Mouse (Mus musculus) T-cell, adult 2 months (primary cell): ENCODE results near the gene Gm960.

Source experiments
- DNase-seq: peaks from one replicate; pipeline ENCODE4 v3.0.0; 2022; ENCODE audit warnings: low spot score

Gm960 gene

DNA sequence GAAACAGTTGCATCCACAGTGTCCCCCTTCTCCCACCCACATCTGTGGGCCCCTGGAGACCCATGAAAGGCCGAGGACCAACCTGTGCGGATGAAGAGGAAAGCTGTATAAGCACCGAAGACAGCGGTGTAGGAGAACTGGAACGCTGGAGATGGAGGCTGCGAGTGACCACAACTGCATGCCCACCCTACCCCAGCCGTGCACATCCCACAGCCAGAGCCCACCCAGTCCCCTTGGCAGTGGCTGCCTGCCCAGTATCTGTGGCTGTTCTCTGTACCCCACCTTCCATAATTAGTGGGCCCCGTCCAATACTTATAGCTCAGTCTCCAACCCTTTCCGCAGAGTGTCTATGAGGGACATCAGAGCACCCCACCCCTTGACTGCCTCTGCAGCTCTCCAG lies 75.0 kb downstream of the Gm960 start:
- no peak for DNase-seq

DNA sequence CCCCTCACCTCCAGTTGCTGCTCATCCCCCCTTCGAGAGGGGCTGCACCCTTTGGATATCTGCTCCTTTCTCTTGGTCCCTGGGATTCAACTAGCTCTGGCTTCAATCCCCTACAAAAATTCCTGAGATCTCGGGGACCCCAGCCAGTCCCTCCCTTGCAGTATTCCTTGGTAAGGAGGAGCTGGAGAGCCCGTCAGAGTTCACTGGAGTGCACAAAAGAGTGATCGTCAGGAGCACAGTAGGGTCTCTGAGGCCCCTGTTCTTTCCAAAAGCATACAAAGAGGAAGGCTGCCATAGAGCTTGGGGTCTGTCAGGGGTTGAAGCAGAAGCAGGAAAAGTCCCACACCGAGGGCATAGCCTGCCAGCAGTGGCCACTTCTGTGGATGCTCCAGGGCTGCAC lies 75.7 kb downstream of the Gm960 start:
- DNase-seq, result no peak

DNA sequence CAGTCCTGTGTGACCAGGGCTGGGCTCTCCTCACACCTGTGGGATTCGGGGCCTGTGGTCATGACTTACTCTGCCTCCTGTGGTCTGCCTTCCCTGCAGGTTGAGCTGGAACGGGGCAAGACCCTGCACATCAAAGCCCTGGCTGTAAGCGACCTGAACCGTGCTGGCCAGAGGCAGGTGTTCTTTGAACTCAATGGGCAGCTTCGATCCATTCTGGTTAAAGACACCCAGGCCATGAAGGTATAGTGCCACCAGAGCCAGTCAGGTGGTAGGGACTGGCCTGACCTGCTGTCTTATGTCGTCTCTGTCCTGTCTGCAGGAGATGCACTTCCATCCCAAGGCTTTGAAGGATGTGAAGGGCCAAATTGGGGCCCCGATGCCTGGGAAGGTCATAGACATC lies 77.7 kb downstream of the Gm960 start:
- no peak for DNase-seq

DNA sequence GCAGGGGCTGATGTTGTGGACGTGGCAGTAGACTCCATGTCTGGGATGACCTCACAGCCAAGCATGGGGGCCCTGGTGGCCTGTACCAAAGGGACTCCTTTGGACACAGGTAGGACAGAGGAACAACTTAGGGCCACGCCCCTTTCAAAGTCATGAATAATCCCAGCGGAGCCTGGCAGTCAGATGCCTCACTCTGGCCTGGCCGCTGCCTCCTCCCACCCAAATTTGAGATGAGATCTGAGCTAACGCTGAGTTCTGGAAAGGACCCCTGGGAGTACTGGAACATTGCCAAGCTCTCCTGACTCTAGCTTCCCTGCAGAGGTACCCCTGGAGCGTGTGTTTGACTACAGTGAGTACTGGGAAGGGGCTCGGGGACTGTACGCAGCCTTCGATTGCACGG lies 79.0 kb downstream of the Gm960 start:
- DNase-seq, result no peak

DNA sequence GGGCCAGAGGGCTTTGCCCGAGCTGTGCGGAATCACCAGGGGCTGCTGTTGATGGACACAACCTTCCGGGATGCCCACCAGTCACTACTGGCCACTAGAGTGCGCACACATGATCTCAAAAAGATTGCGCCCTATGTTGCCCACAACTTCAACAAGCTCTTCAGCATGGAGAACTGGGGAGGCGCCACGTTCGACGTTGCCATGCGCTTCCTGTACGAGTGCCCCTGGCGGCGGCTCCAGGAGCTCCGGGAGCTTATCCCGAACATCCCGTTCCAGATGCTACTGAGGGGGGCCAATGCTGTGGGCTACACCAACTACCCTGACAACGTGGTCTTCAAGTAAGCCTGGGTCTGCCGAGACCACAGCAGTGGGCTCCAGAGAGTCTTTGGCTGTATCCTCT lies 80.3 kb downstream of the Gm960 start:
- DNase-seq, result no peak

DNA sequence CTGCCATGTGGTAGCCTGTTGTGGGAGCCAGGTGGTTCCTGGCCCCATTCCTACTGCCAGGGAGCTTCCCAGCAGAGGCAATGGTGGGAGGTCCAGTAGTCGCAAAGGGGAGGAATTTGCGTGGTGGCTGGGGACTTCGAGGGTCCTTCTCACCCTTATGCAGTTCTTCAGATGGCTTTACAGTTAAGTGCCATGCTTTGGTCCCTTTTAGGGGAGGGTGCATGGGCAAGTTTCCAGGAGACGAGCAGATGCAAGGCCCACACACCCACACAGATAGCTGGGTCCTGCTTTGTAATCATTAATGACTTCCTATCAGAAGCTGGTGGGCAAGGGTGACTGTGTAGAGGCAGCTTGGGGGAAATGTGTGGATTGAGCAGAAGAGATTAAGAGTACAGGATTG lies 81.9 kb downstream of the Gm960 start:
- DNase-seq, result no peak

DNA sequence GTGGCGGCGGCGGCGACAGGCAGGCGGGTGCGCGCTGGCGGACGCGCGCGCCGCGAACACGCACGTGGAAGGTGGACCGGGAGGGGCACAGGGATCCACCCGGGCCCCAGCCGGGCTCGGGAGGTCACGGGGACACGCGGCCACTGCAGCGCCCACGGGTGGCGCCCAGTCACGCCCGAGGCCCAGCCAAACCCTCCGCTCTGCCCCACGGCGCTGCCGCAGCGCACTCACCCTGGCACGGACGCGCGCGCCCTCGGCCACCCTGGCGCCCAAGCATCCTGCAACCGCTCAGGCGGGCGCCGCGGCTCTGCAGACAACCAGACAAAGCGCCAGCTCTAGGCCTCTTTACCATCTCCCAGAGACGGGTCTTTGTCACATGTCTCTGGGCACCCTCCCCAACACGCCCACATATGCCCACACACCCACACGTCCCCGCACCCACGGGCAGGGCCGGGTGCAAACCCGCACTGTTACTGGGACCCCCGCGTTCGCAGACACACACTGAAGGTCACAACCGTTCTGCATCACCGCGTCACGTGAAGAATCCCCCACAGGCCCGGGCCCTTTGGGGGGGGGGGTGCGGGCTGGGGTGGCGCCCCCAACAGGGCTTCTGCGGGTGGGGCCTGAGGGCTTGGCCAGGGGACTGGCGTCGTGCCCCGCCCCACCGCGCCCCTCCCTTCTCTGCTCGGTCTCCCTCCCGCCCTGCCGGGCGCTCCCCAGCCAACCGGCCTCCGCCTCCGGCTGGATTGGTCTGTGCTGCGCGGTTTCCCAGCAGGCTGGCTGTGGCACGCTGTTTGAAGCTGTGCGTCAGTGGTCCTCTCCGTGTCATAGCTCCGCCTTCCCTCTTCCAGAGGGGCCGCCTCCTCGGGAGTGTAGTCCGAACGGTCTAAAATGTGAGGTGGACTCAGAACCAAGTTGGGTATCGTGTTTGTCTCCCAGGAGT lies 83.0 kb downstream of the Gm960 start, which contains the start of gene Lrfn4:
Gene Lrfn4 (minus strand): TSS at position 517 of the 943 bp plus-strand sequence.
- DNase-seq, result peak; percentile 19

DNA sequence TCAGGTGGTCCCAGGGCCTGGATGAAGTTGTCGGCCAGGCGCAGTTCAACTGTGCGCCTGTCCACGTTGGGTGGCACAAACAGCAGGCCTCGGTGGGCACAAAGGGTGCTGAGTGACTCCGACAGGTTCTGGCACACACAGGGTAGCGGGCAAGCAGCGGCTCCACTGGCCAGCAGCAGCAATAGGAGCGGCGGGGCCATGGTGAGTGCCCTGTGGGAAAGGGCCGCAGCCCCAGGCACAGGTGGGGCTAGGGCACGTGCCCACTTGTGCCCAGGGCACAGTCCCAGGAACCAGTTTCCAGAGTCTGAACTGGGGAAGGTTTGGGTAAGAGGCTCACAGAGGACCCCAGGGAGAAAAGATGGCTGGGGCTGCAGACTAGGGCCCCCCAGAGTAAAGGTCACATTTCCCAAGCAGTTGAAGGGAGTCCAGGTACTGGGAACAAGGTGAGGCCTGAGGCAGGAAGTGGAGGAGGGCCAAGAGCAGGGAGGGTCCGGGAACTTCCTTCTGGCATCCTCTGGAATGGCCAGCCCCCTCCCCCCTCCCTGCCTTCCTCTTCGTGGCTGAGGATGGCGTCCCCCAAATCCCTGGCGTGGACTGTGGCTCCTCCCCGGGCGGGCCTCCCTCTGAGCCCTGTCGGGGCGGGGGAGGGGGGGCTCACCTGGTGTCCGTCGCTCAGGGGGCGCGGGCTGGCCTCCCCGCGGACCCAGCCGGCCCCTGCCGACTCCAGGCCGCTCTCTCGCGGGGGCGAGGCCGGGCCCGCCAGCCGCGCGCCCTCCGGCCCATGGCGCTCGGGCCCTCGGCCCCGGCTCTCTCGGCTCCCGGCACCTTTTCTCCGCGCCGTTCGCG lies 83.9 kb downstream of the Gm960 start:
- DNase-seq, result no peak

DNA sequence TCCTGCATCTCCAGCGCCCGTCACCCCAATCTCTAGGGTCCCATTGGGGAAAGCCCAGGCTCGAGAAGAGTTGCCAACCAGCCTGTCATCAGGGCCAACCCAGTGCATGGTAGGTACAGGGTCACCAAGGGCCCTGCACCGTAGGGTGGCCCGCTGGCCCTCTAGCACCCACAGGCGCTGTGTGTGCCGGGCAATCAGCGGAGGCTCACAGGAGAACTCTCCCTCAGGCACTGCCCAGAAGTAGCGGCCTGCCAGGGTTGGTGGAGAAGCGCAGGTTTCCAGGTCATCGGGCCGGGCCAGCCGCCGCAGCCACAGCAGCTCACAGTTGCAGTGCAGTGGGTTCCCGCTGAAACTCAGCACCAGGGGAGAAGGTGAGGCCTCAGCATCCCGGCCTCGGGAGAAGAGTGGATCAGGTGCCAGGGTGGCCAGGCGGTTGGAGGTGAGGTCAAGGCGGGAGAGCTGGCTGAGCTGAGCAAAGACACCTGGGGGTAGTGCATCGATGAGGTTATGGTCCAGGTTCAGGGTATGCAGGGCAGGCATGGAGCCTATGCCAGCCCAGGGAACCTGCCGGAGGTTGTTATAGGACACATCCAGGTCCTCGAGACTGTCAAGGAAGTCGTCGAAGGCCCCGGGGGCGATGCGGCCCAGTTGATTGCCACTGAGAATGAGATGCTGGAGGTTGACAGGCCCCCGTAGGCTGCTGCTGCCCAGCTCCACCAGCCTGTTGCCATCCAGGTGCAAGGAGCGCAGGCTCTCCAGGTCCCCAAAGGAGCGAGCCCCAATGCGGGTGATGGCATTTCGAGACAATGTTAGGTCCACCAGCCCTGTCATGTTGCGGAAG lies 84.8 kb downstream of the Gm960 start:
- no peak for DNase-seq

DNA sequence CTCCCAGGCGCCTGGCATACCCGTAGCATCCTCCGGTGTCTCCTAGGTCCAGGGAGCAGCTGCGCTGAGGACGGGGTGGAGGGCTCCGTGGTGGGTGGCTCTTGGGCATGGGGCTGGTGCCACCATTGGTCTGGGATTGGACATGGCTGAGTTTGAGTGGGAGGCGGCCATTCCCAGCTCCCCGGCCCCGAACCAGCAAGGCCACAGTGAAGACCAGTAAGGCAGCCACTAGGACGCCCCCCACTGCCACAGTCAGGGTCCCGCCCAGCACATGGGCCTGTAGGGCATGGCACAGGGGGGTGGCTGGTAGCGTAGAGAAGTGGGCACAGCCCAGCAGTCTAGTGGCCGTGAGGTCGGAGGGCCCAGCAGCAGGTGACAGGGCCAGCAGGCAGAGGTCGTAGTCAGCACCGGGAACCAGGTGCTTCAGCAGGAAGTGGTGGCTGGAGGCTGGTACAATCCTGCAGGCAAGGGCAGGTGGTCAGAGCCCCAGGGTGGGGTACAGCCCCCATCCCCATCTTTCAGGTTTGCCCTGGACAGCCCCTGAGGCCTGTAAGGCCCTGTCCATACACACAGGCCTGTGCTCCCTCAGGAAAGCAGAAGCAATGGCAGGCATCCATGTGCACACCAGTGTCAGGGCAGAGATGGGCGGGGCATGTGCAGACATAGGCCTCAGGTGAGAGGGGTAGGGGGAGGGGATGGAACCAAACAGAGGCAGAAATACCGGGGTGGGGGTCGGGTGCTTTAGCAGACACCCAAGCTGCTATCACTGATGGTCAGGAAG lies 86.1 kb downstream of the Gm960 start:
- no peak for DNase-seq

DNA sequence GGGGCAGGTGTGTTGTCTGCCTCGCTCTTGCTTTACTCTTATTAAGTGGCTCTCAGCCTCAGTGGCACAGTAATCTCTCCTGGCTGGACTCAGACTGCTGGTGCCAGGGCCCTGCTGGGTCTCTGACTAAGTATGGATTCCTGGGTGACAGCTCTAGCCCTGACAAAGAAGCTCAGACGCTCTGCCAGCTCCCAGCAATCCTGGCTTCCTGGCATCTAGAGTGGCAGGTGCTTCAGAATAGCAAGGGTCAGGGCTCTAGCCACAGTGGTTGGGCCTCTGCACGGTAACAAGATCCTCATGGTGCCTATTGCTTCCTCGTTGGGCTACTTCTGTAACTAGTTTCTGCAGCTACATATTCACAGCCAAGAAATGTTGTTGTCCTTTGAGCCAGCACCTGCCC lies 88.4 kb downstream of the Gm960 start:
- no peak for DNase-seq

DNA sequence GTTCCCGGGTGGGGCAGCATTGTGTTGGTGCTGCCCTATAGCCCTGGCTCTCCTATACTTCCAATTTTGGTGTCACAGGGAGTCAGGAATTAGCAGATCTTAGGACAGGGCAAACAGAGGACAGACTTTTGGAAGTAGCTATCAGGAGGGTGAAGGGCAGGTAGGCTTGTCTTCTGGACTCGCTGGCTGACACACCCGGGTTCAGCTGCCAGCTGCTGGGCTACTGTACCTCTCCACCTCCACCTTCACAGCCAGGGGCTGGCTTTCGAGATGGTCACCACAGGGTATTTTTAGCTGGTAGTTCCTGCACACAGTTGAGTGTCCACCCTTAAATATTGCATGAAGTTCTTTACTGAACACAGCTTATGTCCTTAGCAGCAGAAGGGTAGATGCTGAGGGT lies 90.0 kb downstream of the Gm960 start:
- DNase-seq, result no peak

DNA sequence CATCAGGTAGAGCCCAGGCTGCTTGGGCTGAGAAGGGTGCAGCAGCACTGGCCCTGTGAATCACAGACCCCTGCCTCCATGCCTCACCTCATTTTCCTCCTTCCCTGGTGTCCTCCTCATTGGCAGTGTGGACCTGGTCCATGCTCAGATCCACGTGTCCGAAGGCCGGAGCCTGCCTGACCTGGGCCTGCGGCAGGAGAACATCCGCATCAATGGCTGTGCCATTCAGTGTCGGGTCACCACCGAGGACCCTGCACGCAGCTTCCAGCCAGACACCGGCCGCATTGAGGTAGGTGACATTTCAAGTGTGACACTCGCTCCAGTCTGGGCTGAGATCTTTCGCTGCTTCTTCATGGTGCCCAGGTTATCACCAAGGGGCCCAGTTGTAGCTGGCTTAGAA lies 91.1 kb downstream of the Gm960 start:
- DNase-seq, result no peak

DNA sequence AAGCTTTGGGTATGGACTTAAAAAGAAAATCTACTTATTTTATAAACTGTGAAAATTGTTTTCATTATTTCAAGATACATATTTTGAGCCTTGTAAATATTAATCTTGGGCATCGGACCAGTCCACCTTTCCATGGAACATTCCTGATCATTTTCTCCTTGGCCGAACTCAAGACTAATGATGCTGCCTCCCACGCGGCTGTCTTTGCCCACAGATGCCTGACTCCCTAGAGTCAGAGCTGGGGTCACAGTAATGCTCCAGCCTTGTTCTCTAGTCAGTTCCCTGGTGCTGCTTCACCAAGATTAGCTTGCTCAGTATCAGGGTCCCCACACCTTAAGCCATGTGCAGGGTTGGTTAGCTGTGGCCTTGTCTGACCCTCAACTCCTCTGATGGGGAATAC lies 92.8 kb downstream of the Gm960 start:
- no peak for DNase-seq

DNA sequence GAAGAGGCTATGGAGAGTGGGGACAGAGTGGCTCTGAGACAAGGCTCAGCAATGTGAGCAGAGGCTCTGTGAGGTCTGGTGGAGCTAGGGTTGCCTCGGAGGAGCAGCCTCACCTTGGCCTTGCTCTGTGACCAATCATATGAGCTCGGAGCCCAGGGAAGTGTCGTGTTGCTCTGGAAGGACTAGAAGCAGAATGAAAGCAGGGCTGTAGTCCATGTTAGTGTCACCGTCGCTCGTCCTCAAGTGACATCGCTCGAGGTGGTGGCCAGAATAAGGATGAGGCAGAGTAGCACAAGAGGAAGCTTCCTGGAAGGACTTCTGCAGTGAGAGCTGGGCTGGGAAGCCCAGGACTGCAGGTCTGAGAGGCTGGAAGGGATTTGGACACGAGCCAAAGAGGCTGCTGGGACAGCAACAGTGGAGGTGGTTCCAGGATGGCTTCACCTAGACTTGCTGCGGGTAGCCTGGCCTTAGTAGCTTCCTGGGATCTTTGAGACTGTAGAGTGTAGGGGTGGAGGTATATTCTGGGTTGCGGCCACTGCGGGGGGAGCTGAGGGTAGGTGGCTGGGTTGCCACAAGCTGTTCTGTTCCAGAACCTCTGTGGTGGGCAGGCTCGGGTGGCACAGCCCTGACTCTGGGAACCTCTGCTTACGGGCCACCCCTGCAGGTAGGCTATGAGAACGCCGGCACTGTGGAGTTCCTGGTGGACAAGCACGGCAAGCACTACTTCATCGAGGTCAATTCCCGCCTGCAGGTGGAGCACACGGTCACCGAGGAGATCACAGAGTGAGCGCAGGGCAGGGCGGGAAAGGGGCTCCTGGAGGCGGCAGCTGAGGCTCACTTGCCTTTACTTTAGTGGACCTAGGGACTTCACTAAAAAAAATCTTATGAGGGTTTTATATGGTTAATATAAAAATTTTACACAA lies 94.4 kb downstream of the Gm960 start:
- DNase-seq, result no peak

DNA sequence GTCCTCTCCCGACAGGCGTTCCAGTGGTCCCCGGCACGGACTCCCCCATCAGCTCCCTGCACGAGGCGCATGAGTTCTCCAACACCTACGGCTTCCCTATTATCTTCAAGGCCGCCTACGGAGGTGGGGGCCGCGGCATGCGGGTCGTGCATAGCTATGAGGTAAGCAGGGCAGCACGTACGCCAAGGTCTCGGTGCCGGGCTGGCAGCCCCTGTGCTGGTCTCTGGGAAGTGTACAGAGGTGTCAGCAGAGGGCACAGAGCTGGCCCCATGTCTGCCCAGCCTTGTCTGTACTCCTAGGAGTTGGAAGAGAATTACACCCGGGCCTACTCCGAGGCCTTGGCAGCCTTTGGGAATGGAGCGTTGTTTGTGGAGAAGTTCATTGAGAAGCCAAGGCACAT lies 96.0 kb downstream of the Gm960 start:
- no peak for DNase-seq

DNA sequence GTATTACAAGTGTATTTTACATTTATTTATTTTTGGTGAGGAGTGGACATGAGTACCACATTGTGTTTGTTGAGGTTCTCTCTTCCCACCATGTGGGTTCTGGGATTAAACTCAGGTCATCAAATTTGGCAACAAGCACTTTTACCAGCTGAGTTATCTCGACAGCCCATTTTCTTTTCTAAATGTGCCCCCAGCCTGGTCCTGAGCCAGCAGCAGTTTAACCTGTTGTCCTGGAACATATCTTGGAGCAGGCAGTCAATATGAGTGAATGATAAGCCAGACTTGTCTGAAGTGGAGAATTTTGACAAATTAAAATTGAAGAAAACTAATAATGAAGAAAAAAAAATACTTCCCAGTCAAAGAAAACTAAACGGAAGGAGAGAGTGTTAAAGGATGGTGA lies 102.4 kb downstream of the Gm960 start:
- DNase-seq, result no peak

DNA sequence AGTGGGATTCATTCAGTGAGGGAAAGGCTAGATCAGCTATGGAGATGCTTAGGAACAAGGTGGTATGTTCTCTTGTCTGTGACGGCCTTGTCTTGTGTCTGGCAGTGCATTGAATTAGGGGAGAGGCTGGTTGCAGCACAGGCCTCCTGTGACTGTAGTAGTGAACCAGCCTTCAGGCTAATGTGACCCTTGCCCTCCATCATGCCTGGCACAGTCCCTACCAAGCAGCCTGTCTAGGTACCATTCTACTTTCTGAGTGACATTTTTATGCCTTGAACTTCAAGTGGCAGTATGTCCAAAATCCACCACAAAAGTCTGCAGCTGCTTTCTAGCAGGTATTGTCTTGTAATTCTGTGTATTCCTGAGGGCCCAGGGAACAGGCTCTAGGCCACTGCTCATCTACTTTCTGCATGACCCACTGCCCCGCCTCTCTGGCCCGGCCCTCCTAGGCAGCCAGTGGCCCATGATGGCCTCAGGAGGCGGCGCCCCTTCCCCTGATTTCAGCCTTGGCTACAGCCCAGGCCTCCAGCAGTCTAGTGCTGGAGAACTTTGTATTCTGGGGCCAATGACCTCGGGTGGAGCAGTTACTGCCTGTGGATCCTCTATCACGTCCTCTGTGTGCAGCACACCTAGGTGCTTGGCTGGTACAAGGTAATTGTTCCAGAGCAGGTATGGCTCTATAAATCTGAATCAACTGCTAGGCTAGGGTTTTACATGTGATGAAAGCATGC lies 104.5 kb downstream of the Gm960 start:
- DNase-seq, result no peak

DNA sequence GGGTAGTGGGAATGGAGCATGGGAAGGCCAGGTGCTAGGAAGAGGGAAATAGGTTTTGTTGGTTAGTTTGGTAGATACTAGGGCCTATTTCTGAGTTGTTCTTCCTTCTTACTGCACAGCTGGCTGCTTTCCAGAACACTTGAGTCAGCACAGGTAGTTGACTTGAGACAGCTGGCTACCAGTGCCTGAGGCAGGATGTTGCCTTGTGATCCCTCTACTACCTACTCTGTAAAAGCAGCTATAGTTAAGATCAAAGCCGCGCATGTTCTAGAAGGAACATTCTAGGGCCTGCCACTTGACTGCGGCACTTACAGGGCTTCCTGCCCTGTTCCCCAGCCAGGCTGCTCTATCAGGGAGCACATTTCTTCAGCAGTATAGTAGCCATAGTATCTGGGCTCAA lies 108.4 kb downstream of the Gm960 start:
- DNase-seq, result peak; percentile 22

DNA sequence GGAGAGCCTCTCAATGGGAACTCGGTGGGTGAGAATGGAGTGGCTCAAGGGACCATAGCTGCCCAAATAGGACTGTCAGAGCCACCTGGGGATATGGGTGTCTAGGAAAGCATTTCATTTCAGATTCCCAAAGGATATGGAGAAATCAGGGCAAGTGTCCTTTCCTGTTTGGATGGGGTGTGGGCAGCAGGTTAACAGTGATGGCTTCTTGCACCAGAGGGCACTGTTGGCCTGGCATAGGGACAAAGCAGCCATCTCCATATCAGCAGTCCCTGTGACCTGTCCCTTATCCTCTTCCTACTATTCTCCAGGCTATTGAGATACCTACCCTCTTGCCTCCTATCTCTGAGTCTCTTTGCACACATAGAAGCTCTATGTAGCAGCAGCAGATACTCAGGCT lies 109.4 kb downstream of the Gm960 start:
- no peak for DNase-seq
